Mouse (Mus musculus) adrenal gland (tissue): ENCODE data around the gene Gtf2ird2.

Experiments used
- intact Hi-C: fragments of 180-260 bp; cut with DNase I; formaldehyde crosslinking; loops from one replicate; pipeline ENCODE4 v1.15.1; 2025

Gtf2ird2 gene

GRCm38 (mm10) chr5:134260001-134260636, 76.3 kb downstream of the Gtf2ird2 start:
- intact Hi-C loops, result loop anchor here (5.0 kb wide), 1 partner anchor 82 kb away; no protein-coding TSS in a partner anchor

GRCm38 (mm10) chr5:134265890-134266289, 82.1 kb downstream of the Gtf2ird2 start:
- intact Hi-C loops, result no loop called here

GRCm38 (mm10) chr5:134266404-134266803, 82.6 kb downstream of the Gtf2ird2 start:
- intact Hi-C loops, result no loop called here

- intact Hi-C loops, result no loop called here
These were observed 84.9 kb downstream of the Gtf2ird2 start for GRCm38 (mm10) chr5:134268751-134269150.

GRCm38 (mm10) chr5:134269751-134270150, 85.9 kb downstream of the Gtf2ird2 start:
- intact Hi-C loops, result no loop called here

GRCm38 (mm10) chr5:134270566-134270965, 86.7 kb downstream of the Gtf2ird2 start:
- intact Hi-C loops, result no loop called here

- intact Hi-C loops, result no loop called here
These were observed 87.6 kb downstream of the Gtf2ird2 start for GRCm38 (mm10) chr5:134271421-134271820.

- intact Hi-C loops, result no loop called here
These were observed 88.9 kb downstream of the Gtf2ird2 start for GRCm38 (mm10) chr5:134272761-134273160.

GRCm38 (mm10) chr5:134273761-134274160, 89.9 kb downstream of the Gtf2ird2 start:
- intact Hi-C loops, result no loop called here
